Mouse (Mus musculus): ENCODE results near the gene Dusp3. TPM values are rescaled to one million over a fixed set of nuclear protein-coding genes. Genes with fewer than 3 reads are reported as not detected.
A peak's percentile ranks its signal among the peaks of the same experiment; 100 is the strongest.

The Dusp3 gene
- 19.7 and 20.2 TPM in 2 replicates for polyA plus RNA-seq (2015; fragmentation: Nextera tagmentation; extraction: Ambion mirVana)

GRCm38 (mm10) chr11:101986913-101987312, at the start of gene Dusp3:
Gene Dusp3, minus strand, starts transcription at chr11:101987013.
- Histone ChIP-seq H3K9ac (peak within 1 kb of the TSS; percentile 41; the same call in 1 of the 2 replicates), H3K36me3 (no peaks in the 10 kb centered on the region), H3K4me2 (no peak within 1 kb of the TSS), H3K4me1 (replicated peaks) (peaks cover 32% of the 10 kb centered on the region), H3K4me3 (no peak within 1 kb of the TSS), H3K27ac (replicated peaks) (no peak within 1 kb of the TSS), H3K9me3 (no peaks in the 10 kb centered on the region), H3K27me3 (peaks cover 11% of the 10 kb centered on the region)
- ATAC-seq (ENCODE audit: low read depth), result no peak
- WGBS, result 87% methylated on average over 3 of the region's 3 CpGs

- Histone ChIP-seq H3K36me3 (no peaks in the 10 kb centered on the region), H3K4me2 (no peak overlapping the region), H3K4me1 (replicated peaks) (peaks cover 7% of the 10 kb centered on the region; the same call in 1 of the 2 replicates), H3K4me3 (no peak overlapping the region), H3K9me3 (no peaks in the 10 kb centered on the region), H3K9ac (no peak overlapping the region), H3K27me3 (no peaks in the 10 kb centered on the region), H3K27ac (replicated peaks) (no peak overlapping the region)
- no peak for ATAC-seq (ENCODE audit: low read depth)
- WGBS, result 79% methylated on average over 7 of the region's 7 CpGs
Measured at GRCm38 (mm10) chr11:102036336-102036735, 49.5 kb upstream of the Dusp3 start.

GRCm38 (mm10) chr11:102035456-102035960, 48.7 kb upstream of the Dusp3 start:
- no peak overlapping the region for H3K4me3 ChIP-seq
- no peaks in the 10 kb centered on the region for H3K9me3 ChIP-seq
- WGBS, result 76% methylated on average over 5 of the region's 5 CpGs
- no peak overlapping the region for H3K9ac ChIP-seq
- peaks cover 7% of the 10 kb centered on the region; the same call in 1 of the 2 replicates for H3K4me1 ChIP-seq (replicated peaks)
- H3K36me3 ChIP-seq, result no peaks in the 10 kb centered on the region
- no peaks in the 10 kb centered on the region for H3K27me3 ChIP-seq
- no peak overlapping the region for H3K27ac ChIP-seq (replicated peaks)
- no peak for ATAC-seq (ENCODE audit: low read depth)
- no peak overlapping the region for H3K4me2 ChIP-seq

GRCm38 (mm10) chr11:102034887-102035286, 48.1 kb upstream of the Dusp3 start:
- no peak overlapping the region for H3K9ac ChIP-seq
- H3K36me3 ChIP-seq, result no peaks in the 10 kb centered on the region
- H3K27me3 ChIP-seq, result no peaks in the 10 kb centered on the region
- no peak overlapping the region for H3K4me2 ChIP-seq
- peaks cover 12% of the 10 kb centered on the region for H3K4me1 ChIP-seq (replicated peaks)
- ATAC-seq (ENCODE audit: low read depth), result no peak
- 51% methylated on average over 8 of the region's 8 CpGs for WGBS
- no peak overlapping the region for H3K27ac ChIP-seq (replicated peaks)
- H3K9me3 ChIP-seq, result no peaks in the 10 kb centered on the region
- H3K4me3 ChIP-seq, result no peak overlapping the region

- H3K27ac ChIP-seq (replicated peaks), result no peak overlapping the region
- H3K36me3 ChIP-seq, result no peaks in the 10 kb centered on the region
- no peaks in the 10 kb centered on the region for H3K27me3 ChIP-seq
- no peaks in the 10 kb centered on the region for H3K9me3 ChIP-seq
- no peak overlapping the region for H3K4me3 ChIP-seq
- no peak overlapping the region for H3K4me2 ChIP-seq
- 92% methylated on average over 12 of the region's 12 CpGs for WGBS
- no peak overlapping the region for H3K9ac ChIP-seq
- no peak for ATAC-seq (ENCODE audit: low read depth)
- peaks cover 17% of the 10 kb centered on the region for H3K4me1 ChIP-seq (replicated peaks)
Measured at GRCm38 (mm10) chr11:102033055-102033591, 46.3 kb upstream of the Dusp3 start.

- no peaks in the 10 kb centered on the region for H3K9me3 ChIP-seq
Measured at GRCm38 (mm10) chr11:102031149-102031548, 44.3 kb upstream of the Dusp3 start.

GRCm38 (mm10) chr11:102029966-102030365, 43.2 kb upstream of the Dusp3 start:
- no peaks in the 10 kb centered on the region for H3K9me3 ChIP-seq
- no peaks in the 10 kb centered on the region for H3K27me3 ChIP-seq
- ATAC-seq (ENCODE audit: low read depth), result no peak
- H3K36me3 ChIP-seq, result no peaks in the 10 kb centered on the region
- H3K9ac ChIP-seq, result no peak overlapping the region
- H3K4me2 ChIP-seq, result no peak overlapping the region
- 19% methylated on average over 7 of the region's 7 CpGs for WGBS
- peaks cover 37% of the 10 kb centered on the region for H3K4me1 ChIP-seq (replicated peaks)
- no peak overlapping the region for H3K27ac ChIP-seq (replicated peaks)
- H3K4me3 ChIP-seq, result no peak overlapping the region

More at GRCm38 (mm10) chr11:102031149-102031548, 44.3 kb upstream of the Dusp3 start:
- 71% methylated on average over 7 of the region's 7 CpGs for WGBS
- H3K36me3 ChIP-seq, result no peaks in the 10 kb centered on the region
- no peak overlapping the region for H3K4me2 ChIP-seq
- H3K27me3 ChIP-seq, result no peaks in the 10 kb centered on the region
- no peak for ATAC-seq (ENCODE audit: low read depth)
- H3K4me1 ChIP-seq (replicated peaks), result peaks cover 28% of the 10 kb centered on the region
- no peak overlapping the region for H3K27ac ChIP-seq (replicated peaks)
- no peak overlapping the region for H3K4me3 ChIP-seq
- H3K9ac ChIP-seq, result no peak overlapping the region

GRCm38 (mm10) chr11:102029304-102029703, 42.5 kb upstream of the Dusp3 start:
- no peaks in the 10 kb centered on the region for H3K27me3 ChIP-seq
- no peak overlapping the region for H3K4me2 ChIP-seq
- no peak overlapping the region for H3K27ac ChIP-seq (replicated peaks)
- peaks cover 39% of the 10 kb centered on the region for H3K4me1 ChIP-seq (replicated peaks)
- H3K9ac ChIP-seq, result no peak overlapping the region
- WGBS, result 90% methylated on average over 4 of the region's 4 CpGs
- H3K4me3 ChIP-seq, result no peak overlapping the region
- ATAC-seq (ENCODE audit: low read depth), result no peak
- no peaks in the 10 kb centered on the region for H3K36me3 ChIP-seq
- no peaks in the 10 kb centered on the region for H3K9me3 ChIP-seq

GRCm38 (mm10) chr11:102028087-102028816, 41.4 kb upstream of the Dusp3 start, which contains the start of gene Mpp3:
Gene Mpp3, minus strand, starts transcription at chr11:102028461.
- ATAC-seq (ENCODE audit: low read depth), result no peak
- H3K36me3 ChIP-seq, result peaks cover 5% of the 10 kb centered on the region; the same call in 1 of the 2 replicates
- peak within 1 kb of the TSS; percentile 62 for H3K4me3 ChIP-seq
- H3K27ac ChIP-seq (replicated peaks), result peak within 1 kb of the TSS; percentile 96
- no peaks in the 10 kb centered on the region for H3K27me3 ChIP-seq
- H3K4me2 ChIP-seq, result peak within 1 kb of the TSS; percentile 65
- H3K9ac ChIP-seq, result peak within 1 kb of the TSS; percentile 86
- no peaks in the 10 kb centered on the region for H3K9me3 ChIP-seq
- peaks cover 50% of the 10 kb centered on the region for H3K4me1 ChIP-seq (replicated peaks)
- WGBS, result 77% methylated on average over 6 of the region's 6 CpGs

GRCm38 (mm10) chr11:102027361-102028017, 40.7 kb upstream of the Dusp3 start:
- WGBS, result 3% methylated on average over 12 of the region's 12 CpGs
- peaks cover 11% of the 10 kb centered on the region for H3K36me3 ChIP-seq
- peak overlapping the region; percentile 86 for H3K9ac ChIP-seq
- H3K27ac ChIP-seq (replicated peaks), result peak overlapping the region; percentile 96
- peak overlapping the region; percentile 62 for H3K4me3 ChIP-seq
- peak overlapping the region; percentile 65 for H3K4me2 ChIP-seq
- ATAC-seq (ENCODE audit: low read depth), result peak; percentile 17; the same call in 1 of the 2 replicates
- H3K9me3 ChIP-seq, result no peaks in the 10 kb centered on the region
- H3K27me3 ChIP-seq, result no peaks in the 10 kb centered on the region
- H3K4me1 ChIP-seq (replicated peaks), result peaks cover 52% of the 10 kb centered on the region

- H3K4me3 ChIP-seq, result peak overlapping the region; percentile 62
- H3K27me3 ChIP-seq, result no peaks in the 10 kb centered on the region
- H3K36me3 ChIP-seq, result peaks cover 18% of the 10 kb centered on the region
- peak overlapping the region; percentile 96 for H3K27ac ChIP-seq (replicated peaks)
- ATAC-seq (ENCODE audit: low read depth), result peak; percentile 93
- peaks cover 52% of the 10 kb centered on the region for H3K4me1 ChIP-seq (replicated peaks)
- peak overlapping the region; percentile 65 for H3K4me2 ChIP-seq
- peak overlapping the region; percentile 86 for H3K9ac ChIP-seq
- WGBS, result under 1% methylated on average over 61 of the region's 73 CpGs
- H3K9me3 ChIP-seq, result no peaks in the 10 kb centered on the region
Measured at GRCm38 (mm10) chr11:102026694-102027360, 40.0 kb upstream of the Dusp3 start.

Data from neural tube, embryonic 13.5 days (tissue).